Comparison of ENCODE assay signal across 8 mouse cellular contexts in genomic region chr2:69885451-69886305, GRCm38 (mm10). TPM values are rescaled to one million over a fixed set of nuclear protein-coding genes. Genes with fewer than 3 reads are reported as not detected.
DNase-seq lines count a peak whose midpoint lies in the region; ATAC-seq lines count a peak whose summit lies in the region.

TSS of gene Mettl5 (minus strand) at chr2:69885615.

- 2% methylated on average over 45 of the region's 45 CpGs for WGBS in embryonic facial prominence, embryonic 11.5 days
- 2% methylated on average over 45 of the region's 45 CpGs for WGBS in midbrain, embryonic 11.5 days

- H3K9me3 ChIP-seq in embryonic facial prominence, embryonic 11.5 days (replicated peaks; ENCODE audit: control insufficient read depth, low read length), result no peaks in the 10 kb centered on the region
- no peaks in the 10 kb centered on the region for H3K9me3 ChIP-seq in midbrain, embryonic 11.5 days (ENCODE audit: control insufficient read depth, low read length)

- DNase-seq in 3134 (ENCODE audit: extremely low read depth, insufficient read length, low spot score), result peak; percentile 86
- DNase-seq in adrenal gland, postnatal 25 days, result peak; percentile 89
- peak; percentile 91 for DNase-seq in embryonic facial prominence, embryonic 11.5 days (ENCODE audit: low spot score)
- peak; percentile 98 for DNase-seq in heart, adult 11 months
- DNase-seq in kidney, adult 11 months, result peak; percentile 76
- peak; percentile 91 for DNase-seq in left cerebral cortex, postnatal 4 days
- DNase-seq in midbrain, embryonic 11.5 days (ENCODE audit: low spot score, missing footprints), result peak; percentile 98
- peak; percentile 71 for DNase-seq in skeletal muscle tissue, adult 2 months (ENCODE audit: low read depth, low spot score)

- intact Hi-C loops in left cerebral cortex, postnatal 4 days (cut with DNase I), result no loop called here

- ATAC-seq in embryonic facial prominence, embryonic 11.5 days (replicated peaks; ENCODE audit: insufficient number of reproducible peaks, low FRiP score, low TSS enrichment, low read depth), result peak; percentile 89
- peak; percentile 94 for ATAC-seq in midbrain, embryonic 11.5 days (ENCODE audit: low FRiP score)

- no peaks in the 10 kb centered on the region for H3K4me1 ChIP-seq in embryonic facial prominence, embryonic 11.5 days (ENCODE audit: control insufficient read depth, insufficient read depth, low read length)
- H3K4me1 ChIP-seq in midbrain, embryonic 11.5 days (ENCODE audit: control insufficient read depth, insufficient read depth, low read length), result peaks cover 5% of the 10 kb centered on the region; the same call in 1 of the 2 replicates

- H3K4me2 ChIP-seq in embryonic facial prominence, embryonic 11.5 days (ENCODE audit: low read depth, low read length), result peak within 1 kb of the TSS; percentile 37
- H3K4me2 ChIP-seq in midbrain, embryonic 11.5 days, result peak within 1 kb of the TSS; percentile 87

- H3K36me3 ChIP-seq in embryonic facial prominence, embryonic 11.5 days (replicated peaks; ENCODE audit: control insufficient read depth, insufficient read depth, low read depth, low read length), result no peaks in the 10 kb centered on the region
- H3K36me3 ChIP-seq in midbrain, embryonic 11.5 days (ENCODE audit: control insufficient read depth, insufficient read depth, low read length), result no peaks in the 10 kb centered on the region

- H3K27me3 ChIP-seq in embryonic facial prominence, embryonic 11.5 days (ENCODE audit: control insufficient read depth, insufficient read depth, low read length), result no peaks in the 10 kb centered on the region
- H3K27me3 ChIP-seq in midbrain, embryonic 11.5 days (ENCODE audit: control insufficient read depth, insufficient read depth, low read length), result no peaks in the 10 kb centered on the region

- peak within 1 kb of the TSS; percentile 86 for H3K9ac ChIP-seq in embryonic facial prominence, embryonic 11.5 days (replicated peaks; ENCODE audit: low read length)
- H3K9ac ChIP-seq in midbrain, embryonic 11.5 days (ENCODE audit: low read length), result peak within 1 kb of the TSS; percentile 88

- H3K27ac ChIP-seq in embryonic facial prominence, embryonic 11.5 days (replicated peaks; ENCODE audit: low read depth, low read length), result 0 out of 2 replicates have a peak within 1 kb of the TSS, but pooled peaks have one; percentile 53
- H3K27ac ChIP-seq in midbrain, embryonic 11.5 days (ENCODE audit: low read depth, low read length), result no peak within 1 kb of the TSS

- peak within 1 kb of the TSS; percentile 51 for H3K4me3 ChIP-seq in embryonic facial prominence, embryonic 11.5 days (ENCODE audit: low read depth, low read length)
- peak within 1 kb of the TSS; percentile 60 for H3K4me3 ChIP-seq in midbrain, embryonic 11.5 days (ENCODE audit: low read depth, low read length)

RNA-seq across cellular contexts. Expression of gene Mettl5, which starts in this region (rescaled TPM):
- 19.6 and 23.6 TPM in 2 replicates for total RNA-seq in adrenal gland, postnatal 25 days (2021)
- polyA plus RNA-seq in embryonic facial prominence, embryonic 11.5 days (2014; fragmentation: Nextera tagmentation; extraction: Ambion mirVana), result 31.5 and 36.9 TPM in 2 replicates
- total RNA-seq in left cerebral cortex, postnatal 4 days (2021), result 10 to 100 TPM; 12.4 to 15.5 TPM
- 37.6 and 41.4 TPM in 2 replicates for polyA plus RNA-seq in midbrain, embryonic 11.5 days (2014; fragmentation: Nextera tagmentation; extraction: Ambion mirVana)
